Mouse (Mus musculus) right cerebral cortex, postnatal 36 days (tissue): ENCODE measurements around the gene Tnfrsf14.

ENCODE experiments used
- DNase-seq, 2 experiments: peaks; one replicate each; pipeline ENCODE4 v3.0.0; 2022; ENCODE audit warnings: low spot score in 2 of 2, mixed read lengths in 1 of 2

Tnfrsf14 gene

GRCm38 (mm10) chr4:154928395-154929087, at the start of gene Tnfrsf14:
TSS of gene Tnfrsf14 (minus strand) at chr4:154928563.
- no peak for DNase-seq

- no peak for DNase-seq
Observed at GRCm38 (mm10) chr4:154974163-154974611, 45.8 kb upstream of the Tnfrsf14 start.

GRCm38 (mm10) chr4:154972546-154972945, 44.2 kb upstream of the Tnfrsf14 start:
- DNase-seq = no peak

GRCm38 (mm10) chr4:154967173-154967572, 38.8 kb upstream of the Tnfrsf14 start:
- peak in 1 of 2 experiments; percentile 54 for DNase-seq

- no peak for DNase-seq
Observed at GRCm38 (mm10) chr4:154965856-154966255, 37.5 kb upstream of the Tnfrsf14 start.

- peak in 1 of 2 experiments; percentile 48 for DNase-seq
Observed at GRCm38 (mm10) chr4:154964581-154965235, 36.3 kb upstream of the Tnfrsf14 start.

GRCm38 (mm10) chr4:154963901-154964580, 35.7 kb upstream of the Tnfrsf14 start, which contains the start of gene Pank4:
TSS of gene Pank4 (plus strand) at chr4:154964123.
- peak; percentile 89 to 90 for DNase-seq

GRCm38 (mm10) chr4:154963190-154963836, 35.0 kb upstream of the Tnfrsf14 start:
- peak in 1 of 2 experiments; percentile 56 for DNase-seq

- DNase-seq = no peak
Observed at GRCm38 (mm10) chr4:154962683-154963082, 34.3 kb upstream of the Tnfrsf14 start.

- DNase-seq = no peak
Observed at GRCm38 (mm10) chr4:154961911-154962310, 33.5 kb upstream of the Tnfrsf14 start.

GRCm38 (mm10) chr4:154961226-154961738, 32.9 kb upstream of the Tnfrsf14 start:
- DNase-seq = no peak

GRCm38 (mm10) chr4:154960690-154961225, 32.4 kb upstream of the Tnfrsf14 start, which contains the start of gene Hes5:
TSS of gene Hes5 (plus strand) at chr4:154960923.
- peak; percentile 49 to 52 for DNase-seq

- DNase-seq = no peak
Observed at GRCm38 (mm10) chr4:154960021-154960689, 31.8 kb upstream of the Tnfrsf14 start.

GRCm38 (mm10) chr4:154958621-154959020, 30.3 kb upstream of the Tnfrsf14 start:
- no peak for DNase-seq

GRCm38 (mm10) chr4:154958171-154958570, 29.8 kb upstream of the Tnfrsf14 start:
- DNase-seq = peak; percentile 46 to 63

GRCm38 (mm10) chr4:154957289-154957993, 29.1 kb upstream of the Tnfrsf14 start:
- peak in 1 of 2 experiments; percentile 70 for DNase-seq

- no peak for DNase-seq
Observed at GRCm38 (mm10) chr4:154956604-154957003, 28.2 kb upstream of the Tnfrsf14 start.

- DNase-seq = no peak
Observed at GRCm38 (mm10) chr4:154952461-154953241, 24.3 kb upstream of the Tnfrsf14 start.

GRCm38 (mm10) chr4:154949589-154949982, 21.2 kb upstream of the Tnfrsf14 start:
- DNase-seq = no peak
